Mouse (Mus musculus): ENCODE measurements around the gene Eci3. TPM values are rescaled to one million over a fixed set of nuclear protein-coding genes. Genes with fewer than 3 reads are reported as not detected.

Gene Eci3
- not detected for polyA plus RNA-seq (2017; shearing (Covaris generic))

GRCm38 (mm10) chr13:34963511-34964397 is at the start of gene Eci3:
Eci3 (minus strand) TSS chr13:34963810.

GRCm38 (mm10) chr13:34924210-34924609 is 39.4 kb downstream of the Eci3 start, which contains the start of the genes Fam217a and 4933417A18Rik:
Fam217a (minus strand) TSS chr13:34924310.
4933417A18Rik (plus strand) TSS chr13:34924409.

Other genes starting within 250 kb of the Eci3 start
- gene Fam50b, start 229.0 kb downstream of the Eci3 start, polyA plus RNA-seq (2017; shearing (Covaris generic)), result not detected
- 114 TPM for gene Prpf4b, start 88.5 kb downstream of the Eci3 start, polyA plus RNA-seq (2017; shearing (Covaris generic))
- gene Fam217a, start 39.5 kb downstream of the Eci3 start, polyA plus RNA-seq (2017; shearing (Covaris generic)), result not detected
- gene 4933417A18Rik, start 39.4 kb downstream of the Eci3 start, polyA plus RNA-seq (2017; shearing (Covaris generic)), result not detected
- 36.0 TPM for gene Eci2, start 63.3 kb upstream of the Eci3 start, polyA plus RNA-seq (2017; shearing (Covaris generic))